In the genomic region with DNA sequence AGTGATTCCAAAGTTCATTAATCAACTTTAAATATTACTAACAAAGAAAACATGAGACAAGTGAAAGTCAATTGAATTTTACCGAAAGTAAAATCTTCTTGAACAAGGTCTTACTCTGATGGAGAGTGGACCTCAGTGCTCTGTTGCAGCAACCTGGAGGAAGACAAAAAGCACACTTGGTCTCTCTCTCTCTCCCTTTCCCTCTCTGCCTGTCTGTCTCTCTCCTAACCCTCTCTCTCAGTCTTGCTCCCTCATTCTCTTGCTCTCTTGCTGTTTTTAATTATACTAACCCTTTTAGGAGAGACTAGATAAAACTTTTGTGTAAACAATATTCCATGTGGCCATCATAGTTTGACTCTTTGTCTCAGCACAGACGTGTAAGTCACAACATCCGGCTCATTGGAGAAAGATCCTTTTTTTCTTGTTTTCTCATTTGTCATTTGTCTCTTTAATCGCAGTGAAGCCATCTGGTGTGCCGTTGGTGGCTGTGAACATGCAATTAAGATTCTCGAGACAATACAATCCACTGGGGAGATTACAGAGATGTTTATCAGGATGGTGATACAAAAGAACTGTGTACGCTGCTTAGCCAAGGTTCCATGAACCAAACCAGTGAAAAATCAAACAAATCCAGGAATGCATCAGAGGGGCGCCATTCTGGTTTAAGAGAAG, we compare ENCODE assay signal across 20 mouse cellular contexts.
A peak's percentile ranks its signal among the peaks of the same experiment; 100 is the strongest.
DNase-seq lines count a peak whose midpoint lies in the region; ATAC-seq and TF ChIP-seq lines count a peak whose summit lies in the region.
"Had no signal": no experiment of that assay in that cellular context is flagged by ENCODE, and none has a peak within 500 bp of the region (broad histone marks: within the 10 kb centered on the region; RNA-seq: fewer than 3 reads in every experiment).

No protein-coding gene starts in this region.

- no peaks in the 10 kb centered on the region for H3K36me3 ChIP-seq in embryonic facial prominence, embryonic 14.5 days (ENCODE audit: control insufficient read depth, insufficient read depth, low read length)
- H3K36me3 ChIP-seq in embryonic facial prominence, embryonic 10.5 days (replicated peaks): no peaks in the 10 kb centered on the region
- H3K36me3 ChIP-seq in lung, embryonic 14.5 days (ENCODE audit: insufficient read depth): no peaks in the 10 kb centered on the region
- H3K36me3 ChIP-seq in forebrain, embryonic 16.5 days (ENCODE audit: control insufficient read depth, insufficient read depth): no peaks in the 10 kb centered on the region
- H3K36me3 ChIP-seq: embryonic facial prominence, embryonic 13.5 days; midbrain, embryonic 15.5 days had no signal

- no peak for ATAC-seq in embryonic facial prominence, embryonic 14.5 days (ENCODE audit: low read depth)
- no peak for ATAC-seq in lung, embryonic 14.5 days (ENCODE audit: insufficient read depth)
- peak; percentile 85 for ATAC-seq in forebrain, embryonic 16.5 days
- ATAC-seq: intestine, embryonic 16.5 days; midbrain, embryonic 15.5 days had no signal

- no peaks in the 10 kb centered on the region for H3K4me1 ChIP-seq in embryonic facial prominence, embryonic 14.5 days (ENCODE audit: control insufficient read depth, insufficient read depth, low read length)
- no peaks in the 10 kb centered on the region for H3K4me1 ChIP-seq in embryonic facial prominence, embryonic 10.5 days
- H3K4me1 ChIP-seq in lung, embryonic 14.5 days (ENCODE audit: insufficient read depth): no peaks in the 10 kb centered on the region
- H3K4me1 ChIP-seq in forebrain, embryonic 16.5 days (replicated peaks; ENCODE audit: control insufficient read depth, insufficient read depth, low read length): 0 out of 2 replicates have a peak, but pooled peaks cover 3% of the 10 kb centered on the region
- H3K4me1 ChIP-seq: embryonic facial prominence, embryonic 13.5 days; midbrain, embryonic 15.5 days had no signal

- no peak overlapping the region for H3K4me2 ChIP-seq in embryonic facial prominence, embryonic 14.5 days (ENCODE audit: low read depth, low read length)
- H3K4me2 ChIP-seq in lung, embryonic 14.5 days: no peak overlapping the region
- no peak overlapping the region for H3K4me2 ChIP-seq in forebrain, embryonic 16.5 days (ENCODE audit: low read length)
- H3K4me2 ChIP-seq: embryonic facial prominence, embryonic 13.5 days; midbrain, embryonic 15.5 days had no signal

- peak; percentile 40 for DNase-seq in embryonic facial prominence, embryonic 14.5 days (ENCODE audit: low spot score)
- no peak for DNase-seq in embryonic facial prominence, embryonic 10.5 days (ENCODE audit: low spot score)
- DNase-seq in lung, embryonic 14.5 days: peak; percentile 11
- no peak for DNase-seq in lung, postnatal 4 days
- DNase-seq in layer of hippocampus, adult 9-11 months: peak; percentile 34
- DNase-seq in adrenal gland, adult 2 months: no peak
- DNase-seq in adrenal gland, postnatal 25 days: no peak
- DNase-seq: cerebellum, adult 18-20 months; heart, adult 11 months; heart, postnatal 4 days; left cerebral cortex, postnatal 4 days; lung, adult 18-20 months; lung, postnatal 36 days; right cerebral cortex, postnatal 4 days; thymus, postnatal 14 days had no signal

- H3K9ac ChIP-seq in embryonic facial prominence, embryonic 14.5 days (ENCODE audit: low read depth, low read length): no peak overlapping the region
- no peak overlapping the region for H3K9ac ChIP-seq in lung, embryonic 14.5 days
- no peak overlapping the region for H3K9ac ChIP-seq in forebrain, embryonic 16.5 days (replicated peaks; ENCODE audit: low read depth, low read length)
- H3K9ac ChIP-seq: embryonic facial prominence, embryonic 13.5 days; midbrain, embryonic 15.5 days had no signal

- no peaks in the 10 kb centered on the region for H3K27me3 ChIP-seq in embryonic facial prominence, embryonic 14.5 days (replicated peaks; ENCODE audit: control insufficient read depth, insufficient read depth, low read length)
- no peaks in the 10 kb centered on the region for H3K27me3 ChIP-seq in embryonic facial prominence, embryonic 10.5 days (replicated peaks; ENCODE audit: low read depth, poor library complexity, severe bottlenecking)
- H3K27me3 ChIP-seq in lung, embryonic 14.5 days (ENCODE audit: insufficient read depth, low read length): no peaks in the 10 kb centered on the region
- no peaks in the 10 kb centered on the region for H3K27me3 ChIP-seq in forebrain, embryonic 16.5 days (replicated peaks; ENCODE audit: control insufficient read depth, insufficient read depth, low read length)
- H3K27me3 ChIP-seq: embryonic facial prominence, embryonic 13.5 days; midbrain, embryonic 15.5 days had no signal

- no peak overlapping the region for H3K27ac ChIP-seq in embryonic facial prominence, embryonic 14.5 days (replicated peaks; ENCODE audit: low read depth, low read length)
- no peak overlapping the region for H3K27ac ChIP-seq in embryonic facial prominence, embryonic 10.5 days (replicated peaks)
- H3K27ac ChIP-seq in lung, embryonic 14.5 days (ENCODE audit: low read depth): no peak overlapping the region
- H3K27ac ChIP-seq in forebrain, embryonic 16.5 days (ENCODE audit: low read length): peak overlapping the region; percentile 53
- H3K27ac ChIP-seq: embryonic facial prominence, embryonic 13.5 days; kidney, postnatal 0 days; midbrain, embryonic 15.5 days had no signal

- H3K4me3 ChIP-seq in embryonic facial prominence, embryonic 14.5 days (ENCODE audit: low read depth, low read length): no peak overlapping the region
- H3K4me3 ChIP-seq in embryonic facial prominence, embryonic 10.5 days: no peak overlapping the region
- no peak overlapping the region for H3K4me3 ChIP-seq in lung, embryonic 14.5 days (ENCODE audit: low read depth, low read length)
- H3K4me3 ChIP-seq in forebrain, embryonic 16.5 days (replicated peaks; ENCODE audit: low read length): no peak overlapping the region
- H3K4me3 ChIP-seq: embryonic facial prominence, embryonic 13.5 days; midbrain, embryonic 15.5 days had no signal

- WGBS in embryonic facial prominence, embryonic 14.5 days: 48% methylated on average over 8 of the region's 8 CpGs
- WGBS in embryonic facial prominence, embryonic 10.5 days: 66% methylated on average over 8 of the region's 8 CpGs
- WGBS in lung, embryonic 14.5 days: 36% methylated on average over 8 of the region's 8 CpGs
- WGBS in forebrain, embryonic 16.5 days: 34% methylated on average over 8 of the region's 8 CpGs

- no peak for TF ChIP-seq CTCF in lung, embryonic 14.5 days (IDR thresholded peaks at IDR 0.05; ENCODE audit: low read depth)

- no peaks in the 10 kb centered on the region for H3K9me3 ChIP-seq in embryonic facial prominence, embryonic 14.5 days (ENCODE audit: control insufficient read depth, low read length)
- H3K9me3 ChIP-seq in embryonic facial prominence, embryonic 10.5 days: no peaks in the 10 kb centered on the region
- no peaks in the 10 kb centered on the region for H3K9me3 ChIP-seq in lung, embryonic 14.5 days (ENCODE audit: low read depth, low read length)
- no peaks in the 10 kb centered on the region for H3K9me3 ChIP-seq in forebrain, embryonic 16.5 days (ENCODE audit: control insufficient read depth, low read length)
- H3K9me3 ChIP-seq: embryonic facial prominence, embryonic 13.5 days; midbrain, embryonic 15.5 days had no signal

Comparison
In these comparisons a context has a peak if more than half of its experiments do, and no peak if none do; other contexts are left out.
1. DNase-seq: peak in embryonic facial prominence, embryonic 14.5 days (single experiment), lung, embryonic 14.5 days (single experiment) and layer of hippocampus, adult 9-11 months (single experiment); none in embryonic facial prominence, embryonic 10.5 days (single experiment), lung, postnatal 4 days (0 of 2), adrenal gland, adult 2 months (single experiment) and adrenal gland, postnatal 25 days (single experiment).